Mouse (Mus musculus): Measurements from ENCODE around the gene Cd84. TPM values are rescaled to one million over a fixed set of nuclear protein-coding genes. Genes with fewer than 3 reads are reported as not detected.
"Not testable (repeated sequence)": the region's sequence is repeated elsewhere in the genome, so short reads cannot be mapped to it uniquely, and the experiment has no call there.

Cd84 gene
- total RNA-seq (2021), result 2.9 and 9.1 TPM in 2 replicates
- long read RNA-seq, experiment 1, result 0 reads
- long read RNA-seq, experiment 2, result 0 reads

GRCm38 (mm10) chr1:171839488-171839887 lies at the start of gene Cd84:
Gene Cd84 (plus strand): TSS chr1:171839697.
- no peak for DNase-seq

DNA sequence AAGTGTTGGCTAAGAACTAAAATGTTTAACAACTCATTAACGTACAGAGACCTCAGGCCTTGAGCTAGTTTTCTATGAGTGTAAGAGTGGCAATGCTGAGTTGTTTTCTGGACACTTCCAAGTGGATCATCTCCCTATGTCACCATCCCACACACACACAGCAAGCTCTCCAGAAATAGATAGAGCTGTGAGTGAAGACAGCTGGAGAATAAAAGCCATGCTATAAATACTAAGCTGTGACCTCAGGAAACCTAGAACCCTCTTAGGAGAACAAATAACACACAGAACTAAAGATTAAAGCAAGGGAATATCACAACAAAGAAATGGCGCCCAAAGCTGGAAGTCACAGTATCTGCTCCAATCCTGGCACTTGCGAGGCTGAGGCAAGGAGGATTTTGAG lies 48.0 kb upstream of the Cd84 start:
- no peak for DNase-seq

- no peak for DNase-seq
These were observed 43.3 kb upstream of the Cd84 start for GRCm38 (mm10) chr1:171796185-171796584.

GRCm38 (mm10) chr1:171797840-171798239 lies 41.7 kb upstream of the Cd84 start:
- DNase-seq, result no peak

DNA sequence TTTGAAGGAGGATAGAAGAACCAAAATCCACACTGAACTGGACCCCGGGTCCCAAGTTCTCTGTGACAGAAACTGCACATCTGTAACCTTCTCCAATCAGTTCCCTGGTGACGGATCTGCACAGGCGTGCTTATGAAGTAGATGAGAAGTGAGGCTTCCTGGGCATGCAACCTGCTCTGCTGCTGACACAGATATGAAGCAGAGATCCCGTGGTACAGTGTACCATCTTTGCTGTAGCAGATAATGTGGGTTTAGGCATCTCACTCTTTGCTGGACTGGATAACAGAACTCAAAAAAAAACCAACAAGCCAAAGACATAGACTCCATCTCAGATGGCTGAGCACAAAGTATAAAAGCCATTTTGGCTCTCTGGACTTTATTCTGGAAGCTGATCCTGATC lies 39.8 kb upstream of the Cd84 start:
- no peak for DNase-seq

DNA sequence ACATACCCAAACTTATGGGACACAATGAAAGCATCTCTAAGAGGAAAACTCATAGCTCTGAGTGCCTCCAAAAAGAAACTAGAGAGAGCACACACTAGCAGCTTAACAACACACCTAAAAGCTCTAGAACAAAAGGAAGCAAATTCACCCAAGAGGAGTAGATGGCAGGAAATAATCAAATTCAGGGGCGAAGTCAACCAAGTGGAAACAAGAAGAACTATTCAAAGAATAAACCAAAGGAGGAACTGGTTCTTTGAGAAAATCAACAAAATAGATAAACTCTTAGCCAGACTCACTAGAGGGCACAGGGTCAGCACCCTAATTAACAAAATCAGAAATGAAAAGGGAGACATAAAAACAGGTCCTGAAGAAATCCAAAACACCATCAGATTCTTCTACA lies 28.4 kb upstream of the Cd84 start:
- DNase-seq, result not testable (repeated sequence)

GRCm38 (mm10) chr1:171815545-171816439 lies 23.7 kb upstream of the Cd84 start:
- peak; percentile 24 for DNase-seq

DNA sequence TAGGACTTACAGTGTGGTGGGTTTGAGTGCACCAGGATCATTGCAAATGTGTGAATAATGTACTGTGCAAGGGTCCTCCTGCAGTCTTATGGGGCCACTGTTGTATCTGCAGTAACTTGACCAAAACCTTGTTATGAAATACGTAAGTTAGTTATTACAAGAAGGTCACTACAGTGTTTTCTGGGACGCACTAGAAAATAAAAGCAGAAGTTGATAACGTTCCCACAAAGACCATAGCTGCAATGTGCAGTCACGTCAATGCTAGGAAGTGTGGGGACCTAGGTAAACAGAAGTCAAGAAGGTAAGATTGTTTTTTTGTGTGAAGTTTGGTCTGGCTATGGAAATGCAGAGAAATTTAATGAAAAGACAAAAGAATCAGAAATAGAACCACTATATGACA lies 22.5 kb upstream of the Cd84 start:
- no peak for DNase-seq

DNA sequence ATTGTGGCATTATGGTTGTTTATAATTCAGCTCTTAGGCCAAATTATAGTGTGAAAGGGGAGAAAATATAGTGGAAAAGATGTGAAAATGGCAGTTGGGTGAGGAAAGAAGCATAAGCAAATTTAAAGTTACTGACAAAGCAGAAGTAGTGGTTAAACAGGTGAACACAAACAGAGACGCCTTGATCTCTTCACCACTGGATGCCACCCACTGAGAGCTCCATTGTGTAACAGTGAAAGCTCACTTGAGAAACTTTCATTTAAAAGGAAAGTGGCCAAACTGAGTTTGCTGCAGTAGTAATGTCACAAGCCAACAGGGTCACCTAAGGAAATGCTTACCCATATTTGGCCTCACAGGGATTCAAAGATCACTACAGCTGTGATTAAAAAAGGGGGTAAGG lies 18.2 kb upstream of the Cd84 start:
- no peak for DNase-seq

DNA sequence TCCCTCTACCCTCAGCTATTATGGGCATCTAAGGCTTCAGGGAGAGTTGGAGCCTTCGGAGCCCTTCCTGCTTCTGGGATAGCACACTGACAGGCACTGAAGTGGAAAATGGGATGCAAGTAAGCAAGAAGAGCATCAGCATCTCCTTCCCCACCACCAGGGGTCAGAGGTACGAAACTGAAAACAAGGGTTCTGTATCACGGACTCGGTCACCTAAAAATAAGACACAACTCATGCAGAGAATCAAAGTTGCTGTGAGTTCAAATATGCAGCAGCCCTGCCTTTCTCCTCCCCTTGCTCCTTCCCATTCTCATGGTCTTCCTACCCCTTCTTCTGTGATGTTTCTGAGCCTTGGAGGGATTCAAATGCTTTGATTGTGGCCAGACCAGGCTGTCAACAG lies 14.0 kb upstream of the Cd84 start:
- no peak for DNase-seq

DNA sequence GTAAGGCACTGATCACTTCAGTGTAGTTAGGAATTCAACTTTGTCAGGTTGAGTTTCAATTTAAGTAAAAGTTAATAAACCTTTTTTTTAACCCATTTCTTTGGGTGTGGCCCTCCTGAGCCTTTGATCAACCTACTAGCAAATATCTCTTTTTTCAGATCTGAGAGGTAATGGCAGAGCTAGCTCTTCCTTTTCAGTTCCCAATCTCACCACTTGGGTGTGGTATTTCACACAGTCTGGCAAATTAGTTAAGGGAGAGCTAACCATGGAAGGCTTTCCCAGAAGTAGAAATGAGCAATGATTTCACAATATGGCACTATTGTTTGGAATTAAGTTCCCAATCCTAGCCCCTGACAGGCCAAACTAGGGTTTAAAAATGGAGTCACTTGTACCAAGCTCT lies 13.3 kb upstream of the Cd84 start:
- no peak for DNase-seq

GRCm38 (mm10) chr1:171827674-171828073 lies 11.8 kb upstream of the Cd84 start:
- DNase-seq, result no peak

DNA sequence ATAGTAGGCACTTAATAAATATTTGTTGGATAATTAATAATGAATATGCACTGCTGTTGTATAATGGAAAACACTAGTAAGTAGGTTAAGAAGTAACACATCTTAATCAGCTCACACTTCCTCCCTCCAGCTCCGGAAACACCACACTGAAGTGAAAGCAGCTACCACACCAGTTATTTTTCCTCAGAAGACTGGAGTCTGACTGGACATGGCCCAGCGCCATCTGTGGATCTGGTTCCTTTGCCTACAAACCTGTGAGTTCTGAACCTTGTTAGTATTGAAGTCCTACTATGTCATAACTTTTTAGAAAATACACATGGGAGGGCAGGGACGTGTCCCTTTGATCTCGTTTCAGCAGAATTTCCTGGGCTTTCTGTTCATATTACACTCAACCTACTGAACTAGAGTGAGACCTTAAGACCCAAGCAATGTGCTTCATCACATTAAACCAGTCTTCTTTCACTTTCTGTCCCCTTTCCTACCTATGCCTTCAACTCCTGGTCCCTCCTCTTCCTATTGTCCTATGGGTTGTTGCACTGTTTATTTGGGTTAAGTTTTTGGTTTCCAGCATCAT lies 1.0 kb downstream of the Cd84 start:
- DNase-seq, result no peak

- DNase-seq, result peak; percentile 8
These were observed 5.7 kb downstream of the Cd84 start for GRCm38 (mm10) chr1:171845035-171845754.

DNA sequence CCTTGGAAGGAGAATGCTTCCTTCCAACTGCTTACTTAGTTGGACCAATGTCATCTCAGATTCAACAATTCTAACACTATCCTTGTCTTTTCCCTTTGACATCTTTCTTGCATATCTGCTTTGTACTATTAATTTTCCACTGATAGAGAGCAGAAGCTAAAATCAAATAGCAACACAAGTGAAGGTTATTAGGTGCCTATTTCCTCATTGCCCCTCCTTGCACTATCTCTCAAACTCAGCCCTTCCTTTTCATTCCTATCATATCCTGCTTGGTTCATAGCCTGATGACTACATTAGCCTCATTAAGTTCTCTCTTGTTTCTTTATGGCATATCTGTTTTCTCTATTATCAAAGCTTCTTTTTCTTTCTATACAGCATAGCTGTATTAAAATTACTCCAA lies 8.7 kb downstream of the Cd84 start:
- no peak for DNase-seq

DNA sequence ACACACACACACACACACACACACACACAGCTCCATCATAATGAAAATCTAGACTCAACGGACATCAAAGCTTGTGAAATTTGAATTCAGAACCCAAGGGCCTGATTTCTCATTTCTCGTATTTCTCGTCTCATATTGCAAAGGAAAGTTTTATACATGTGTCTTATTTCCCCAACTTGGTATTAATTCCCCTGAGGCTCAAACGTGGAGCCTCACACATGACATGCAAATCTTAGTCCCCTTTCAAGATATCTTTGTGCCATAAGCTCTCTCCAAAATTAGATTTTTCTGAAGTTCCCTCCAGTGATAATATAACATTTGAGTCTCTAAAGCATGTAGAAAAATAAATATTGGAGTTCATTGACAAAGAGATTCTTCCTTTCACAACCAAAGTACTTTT lies 9.3 kb downstream of the Cd84 start:
- DNase-seq, result no peak

DNA sequence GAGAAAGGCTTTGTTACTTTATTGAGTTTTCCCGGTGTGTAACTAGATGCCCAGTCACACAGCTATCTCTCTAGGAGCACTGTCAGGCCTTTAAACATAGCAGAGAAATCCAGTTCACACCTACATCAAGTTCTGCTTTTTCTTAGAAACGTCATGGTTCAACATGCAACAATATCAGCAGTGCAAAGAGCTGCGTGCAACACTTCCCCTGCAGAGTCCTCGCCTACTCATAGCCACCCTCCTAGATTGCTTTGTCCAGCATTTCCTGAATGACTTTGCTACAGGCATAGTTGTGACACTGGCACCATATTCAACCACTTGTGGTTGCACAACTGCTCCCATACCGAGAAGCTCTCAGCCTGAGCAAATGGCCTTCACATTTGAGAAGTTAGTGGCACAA lies 10.0 kb downstream of the Cd84 start:
- no peak for DNase-seq

- no peak for DNase-seq
These were observed 26.0 kb downstream of the Cd84 start for GRCm38 (mm10) chr1:171865467-171865866.

DNA sequence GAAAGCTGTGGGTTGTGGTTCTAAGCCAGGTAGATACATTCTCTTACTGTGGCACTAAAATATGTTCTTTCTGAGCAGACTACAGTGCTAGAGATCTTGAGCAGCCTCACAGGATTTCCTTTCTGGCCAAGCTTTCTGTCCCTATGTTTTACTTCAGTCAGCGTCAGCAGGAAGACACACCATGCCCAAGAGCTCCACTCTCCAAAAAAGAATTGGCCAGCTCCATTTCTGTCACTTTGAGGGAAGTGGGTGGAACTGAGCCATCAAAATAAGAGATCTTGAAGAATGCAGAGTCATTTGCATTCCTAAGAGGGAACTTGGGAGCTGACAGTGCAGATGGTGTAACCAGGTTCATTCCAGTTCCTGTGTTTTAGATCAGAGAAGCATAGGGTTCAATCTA lies 47.5 kb downstream of the Cd84 start:
- DNase-seq, result no peak

GRCm38 (mm10) chr1:171895364-171895763 lies 55.9 kb downstream of the Cd84 start, which contains the start of gene Gm10521:
Gene Gm10521 (plus strand): TSS chr1:171895664.
- DNase-seq, result not testable (repeated sequence)

DNA sequence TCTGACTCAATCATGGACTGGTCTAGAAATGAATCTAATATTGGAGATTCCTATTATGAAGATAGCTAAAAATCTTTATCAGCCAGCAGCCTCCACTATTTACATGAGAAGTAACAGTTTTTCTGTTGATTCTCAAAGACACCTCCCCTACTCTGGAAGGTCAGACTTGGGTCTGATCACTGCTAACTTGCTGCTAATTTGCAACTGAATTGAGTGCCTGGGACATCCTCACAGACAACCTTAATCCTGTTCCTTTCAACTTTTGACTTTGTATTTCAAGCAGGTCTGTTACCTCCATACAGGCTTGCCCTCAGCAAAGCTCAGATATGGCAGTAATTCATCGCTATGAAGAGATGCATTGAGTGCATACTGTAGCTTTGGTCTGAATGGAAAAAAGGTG lies 64.5 kb downstream of the Cd84 start:
- no peak for DNase-seq

DNA sequence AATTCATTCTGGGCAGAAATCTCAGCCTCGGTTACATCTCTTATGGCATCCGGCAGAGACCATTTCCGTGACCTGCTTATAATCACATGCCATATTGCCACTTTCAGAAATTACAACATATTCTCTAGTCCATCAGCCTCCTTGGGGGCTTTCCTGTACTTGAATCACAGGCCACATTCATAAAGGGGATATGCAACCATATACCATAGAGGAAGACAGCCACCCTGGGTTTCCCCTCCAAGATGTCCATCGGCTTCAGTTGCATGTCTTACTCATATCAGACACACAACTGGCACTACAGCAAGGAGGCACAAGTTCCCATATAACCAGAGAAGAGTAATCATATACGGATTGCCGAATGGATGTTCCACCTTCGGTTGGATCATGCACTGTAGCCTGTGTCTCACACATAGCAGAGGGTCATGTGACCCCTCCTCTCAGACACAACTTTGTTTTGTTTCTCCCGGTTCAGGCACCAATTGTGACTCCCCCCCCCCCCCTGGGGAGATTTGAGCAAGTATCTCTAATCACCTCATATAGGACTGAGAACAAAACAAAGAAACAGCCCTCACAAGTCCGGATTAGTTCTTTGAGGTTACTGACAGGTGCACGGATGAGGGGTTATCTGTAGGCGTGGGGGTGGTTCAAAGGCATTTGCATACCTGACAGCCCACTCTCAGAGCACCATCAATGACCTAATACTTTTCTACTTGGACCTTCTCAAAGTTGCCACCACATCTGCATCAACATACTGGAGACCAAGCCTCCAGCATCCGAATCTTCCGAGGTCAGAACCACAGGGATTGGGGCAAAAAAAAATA lies 76.4 kb downstream of the Cd84 start:
- no peak for DNase-seq

All from adrenal gland, postnatal 14 days (tissue).